Mouse (Mus musculus): ENCODE results near the gene Ppp4r2.

- TF ChIP-seq CTCF (IDR thresholded peaks at IDR 0.05; ENCODE audit: borderline replicate concordance, insufficient read depth, low read depth, low read length) (no peak), POLR2A (IDR thresholded peaks at IDR 0.05; ENCODE audit: borderline replicate concordance, insufficient read depth, low read length) (no peak)
These were observed 12.1 kb upstream of the Ppp4r2 start for GRCm38 (mm10) chr6:100821367-100821766.

Data from cerebellum, adult 2 months (tissue).